Mouse (Mus musculus): ENCODE measurements around the gene Emc7.

DNA sequence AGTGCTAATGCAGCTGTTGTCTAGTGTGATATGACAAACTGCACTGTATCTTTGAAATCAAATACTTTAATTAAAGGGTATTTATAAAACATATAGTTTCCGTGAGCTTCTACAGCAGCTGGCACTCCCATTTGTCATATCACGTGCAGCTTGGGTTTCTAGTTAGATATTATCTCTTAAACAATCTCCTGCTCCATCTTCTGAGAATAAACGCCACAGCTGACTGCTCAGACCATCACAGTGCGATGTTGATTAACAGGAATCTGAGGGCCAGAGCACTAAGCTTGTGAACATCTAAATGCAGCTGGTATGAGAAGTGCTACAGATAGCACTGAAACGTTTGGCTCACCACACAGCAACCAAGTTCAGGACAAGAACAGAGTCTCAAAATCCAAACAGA lies 24.4 kb upstream of the Emc7 start:
- TF ChIP-seq HCFC1 (IDR thresholded peaks at IDR 0.05; ENCODE audit: borderline replicate concordance, insufficient read depth, low read length) (no peak), ZC3H11A (IDR thresholded peaks at IDR 0.05; ENCODE audit: borderline replicate concordance, low read depth, low read length) (no peak), ZNF384 (IDR thresholded peaks at IDR 0.05; ENCODE audit: low read depth, low read length) (no peak), CHD2 (IDR thresholded peaks at IDR 0.05; ENCODE audit: low read depth, low read length) (no peak), MAFK (IDR thresholded peaks at IDR 0.05; ENCODE audit: insufficient read depth, low read depth, low read length) (no peak)
